Comparison of ENCODE assay signal across 7 mouse cellular contexts in genomic region chr6:72677510-72678220, GRCm38 (mm10).
A peak's percentile ranks its signal among the peaks of the same experiment; 100 is the strongest.
DNase-seq lines count a peak whose midpoint lies in the region; ATAC-seq and TF ChIP-seq lines count a peak whose summit lies in the region.

No protein-coding gene starts in this region.

- H3K36me3 ChIP-seq in hindbrain, postnatal 0 days (ENCODE audit: insufficient read depth, low read length), result no peaks in the 10 kb centered on the region
- no peaks in the 10 kb centered on the region for H3K36me3 ChIP-seq in midbrain, embryonic 11.5 days (ENCODE audit: control insufficient read depth, insufficient read depth, low read length)

- 18% methylated on average over 11 of the region's 11 CpGs for WGBS in hindbrain, postnatal 0 days
- WGBS in midbrain, embryonic 11.5 days, result 2% methylated on average over 11 of the region's 11 CpGs

- H3K4me1 ChIP-seq in hindbrain, postnatal 0 days (ENCODE audit: insufficient read depth, low read length), result peaks cover 17% of the 10 kb centered on the region
- peaks cover 39% of the 10 kb centered on the region for H3K4me1 ChIP-seq in midbrain, embryonic 11.5 days (ENCODE audit: control insufficient read depth, insufficient read depth, low read length)

- H3K4me2 ChIP-seq in hindbrain, postnatal 0 days (ENCODE audit: low read depth, low read length), result peak overlapping the region; percentile 40
- H3K4me2 ChIP-seq in midbrain, embryonic 11.5 days, result peak overlapping the region; percentile 41

- no peak overlapping the region for H3K4me3 ChIP-seq in hindbrain, postnatal 0 days (ENCODE audit: low read length)
- peak overlapping the region; percentile 9; the same call in 1 of the 2 replicates for H3K4me3 ChIP-seq in midbrain, embryonic 11.5 days (ENCODE audit: low read depth, low read length)

- no peaks in the 10 kb centered on the region for H3K9me3 ChIP-seq in hindbrain, postnatal 0 days (ENCODE audit: low read length)
- no peaks in the 10 kb centered on the region for H3K9me3 ChIP-seq in midbrain, embryonic 11.5 days (ENCODE audit: control insufficient read depth, low read length)

- peak; percentile 69 for ATAC-seq in hindbrain, postnatal 0 days
- peak; percentile 89 for ATAC-seq in midbrain, embryonic 11.5 days (ENCODE audit: low FRiP score)
- no peak for ATAC-seq in inflammation-experienced regulatory T-cells, adult 6 months

- peak; percentile 84 for DNase-seq in NIH3T3 (ENCODE audit: low read depth)
- DNase-seq in embryo, embryonic 10.5 days (ENCODE audit: low spot score), result peak; percentile 89
- peak; percentile 55 for DNase-seq in hindbrain, postnatal 0 days (ENCODE audit: low spot score)
- peak; percentile 97 for DNase-seq in midbrain, embryonic 11.5 days (ENCODE audit: low spot score, missing footprints)
- DNase-seq in layer of hippocampus, adult 9-11 months, result no peak
- DNase-seq in cerebellum, postnatal 25 days, result no peak

- H3K27me3 ChIP-seq in hindbrain, postnatal 0 days (ENCODE audit: insufficient read depth, low read length), result no peaks in the 10 kb centered on the region
- H3K27me3 ChIP-seq in midbrain, embryonic 11.5 days (ENCODE audit: control insufficient read depth, insufficient read depth, low read length), result peaks cover 4% of the 10 kb centered on the region; the same call in 1 of the 2 replicates

- no peak overlapping the region for H3K9ac ChIP-seq in hindbrain, postnatal 0 days (replicated peaks; ENCODE audit: low read length)
- peak overlapping the region; percentile 40; the same call in 1 of the 2 replicates for H3K9ac ChIP-seq in midbrain, embryonic 11.5 days (ENCODE audit: low read length)

- TF ChIP-seq CTCF in hindbrain, postnatal 0 days (IDR thresholded peaks at IDR 0.05; ENCODE audit: low read depth), result no peak

- peak overlapping the region; percentile 32; the same call in 1 of the 2 replicates for H3K27ac ChIP-seq in hindbrain, postnatal 0 days
- peak overlapping the region; percentile 79 for H3K27ac ChIP-seq in midbrain, embryonic 11.5 days (ENCODE audit: low read depth, low read length)

Comparison
In these comparisons a context has a peak if more than half of its experiments do, and no peak if none do; other contexts are left out.
1. DNase-seq: peak in NIH3T3 (single experiment), embryo, embryonic 10.5 days (single experiment), hindbrain, postnatal 0 days (single experiment) and midbrain, embryonic 11.5 days (single experiment); none in layer of hippocampus, adult 9-11 months (single experiment) and cerebellum, postnatal 25 days (0 of 2).